Mouse (Mus musculus) CH12.LX (cell line): ENCODE measurements at regions not wholly inside any gene's neighbourhood (a gene's known extent, or its start where the extent isn't known, plus 50 kb on each side); places are given as distances from the start of the nearest gene placed in this dataset.

Source experiments
- DNase-seq: peaks from one replicate; pipeline ENCODE4 v3.0.0-alpha.2; 2013; ENCODE audit errors: extremely low read depth
- H3K27ac ChIP-seq: 2 replicates; pipeline ENCODE4 v1.5.1; 2012; ENCODE audit warnings: low read depth, mild to moderate bottlenecking, control low read depth, moderate library complexity; ENCODE audit not compliant: insufficient read depth
- H3K27me3 ChIP-seq: replicated peaks from 2 replicates; pipeline ENCODE3; 2012; ENCODE audit warnings: inconsistent platforms
- H3K36me3 ChIP-seq, 2 experiments: replicated peaks in 1 of 2; 2 replicates each; pipeline versions ENCODE3 to v1.6.1; 2012; ENCODE audit warnings: inconsistent platforms in 1 of 2, low read length in 1 of 2, mild to moderate bottlenecking in 1 of 2, mixed read lengths in 1 of 2, moderate library complexity in 1 of 2; ENCODE audit not compliant: control insufficient read depth in 1 of 2, insufficient read depth in 1 of 2
- H3K4me1 ChIP-seq, 2 experiments: 2 replicates each; pipeline ENCODE4 v1.6.1; 2012; ENCODE audit warnings: inconsistent platforms in 1 of 2, moderate library complexity in 1 of 2; ENCODE audit not compliant: insufficient read depth in 2 of 2, control insufficient read depth in 1 of 2
- H3K4me2 ChIP-seq: 2 replicates; pipeline ENCODE4 v1.6.1; 2012; ENCODE audit warnings: low read depth, mild to moderate bottlenecking, control low read depth; ENCODE audit not compliant: poor library complexity, insufficient read depth, severe bottlenecking
- H3K4me3 ChIP-seq, 3 experiments: fragments of 150-350 bp in 1 of 3; sonication (generic) in 1 of 3; replicated peaks in 1 of 3; 2 replicates each; pipeline versions ENCODE3 to v1.5.1; 2011 to 2012; ENCODE audit warnings: low read depth in 2 of 3, low read length in 2 of 3, mild to moderate bottlenecking in 2 of 3, moderate library complexity in 2 of 3, control low read depth in 1 of 3, improper control_type of control experiment in 1 of 3, inconsistent platforms in 1 of 3, mixed read lengths in 1 of 3; ENCODE audit not compliant: poor library complexity in 1 of 3
- H3K79me2 ChIP-seq: replicated peaks from 2 replicates; pipeline ENCODE4 v1.6.1; 2012; ENCODE audit warnings: mild to moderate bottlenecking, moderate library complexity; ENCODE audit not compliant: control insufficient read depth, poor library complexity, insufficient read depth, severe bottlenecking; ENCODE audit errors: extremely low read depth
- H3K9ac ChIP-seq: 2 replicates; pipeline ENCODE4 v1.6.1; 2012; ENCODE audit warnings: low read depth, mild to moderate bottlenecking, control low read depth, moderate library complexity; ENCODE audit not compliant: insufficient read depth
- H3K9me3 ChIP-seq: replicated peaks from 2 replicates; pipeline ENCODE3; 2012; ENCODE audit warnings: low read length, inconsistent platforms, mixed read lengths
- CTCF ChIP-seq, 2 experiments: IDR thresholded peaks in 1 of 2; conservative IDR thresholded peaks in 1 of 2; 2 replicates each; pipeline ENCODE4 v1.5.1; 2011 to 2012; ENCODE audit warnings: low read depth in 2 of 2, low read length in 2 of 2, improper control_type of control experiment in 1 of 2, inconsistent platforms in 1 of 2, mild to moderate bottlenecking in 1 of 2, moderate library complexity in 1 of 2
- E2F4 ChIP-seq: IDR thresholded peaks from 2 replicates; pipeline ENCODE4 v1.6.1; 2011; ENCODE audit warnings: low read depth, low read length, improper control_type of control experiment; ENCODE audit not compliant: insufficient replicate concordance
- EP300 ChIP-seq: IDR thresholded peaks from 2 replicates; pipeline ENCODE4 v1.6.1; 2011; ENCODE audit warnings: low read length, improper control_type of control experiment
- HCFC1 ChIP-seq: IDR thresholded peaks from 2 replicates; pipeline ENCODE4 v1.6.1; 2012; ENCODE audit warnings: low read depth, mild to moderate bottlenecking, inconsistent platforms, low read length, improper control_type of control experiment
- JUN ChIP-seq: IDR thresholded peaks from 2 replicates; pipeline ENCODE4 v1.6.1; 2011; ENCODE audit warnings: low read depth, mild to moderate bottlenecking, low read length, improper control_type of control experiment, moderate library complexity; ENCODE audit not compliant: insufficient read depth
- JUND ChIP-seq: conservative IDR thresholded peaks from 2 replicates; pipeline ENCODE4 v1.6.1; 2011; ENCODE audit warnings: low read depth, low read length, improper control_type of control experiment
- KAT2A ChIP-seq: IDR thresholded peaks from 2 replicates; pipeline ENCODE4 v1.6.1; 2012; ENCODE audit warnings: low read length, improper control_type of control experiment, inconsistent platforms; ENCODE audit not compliant: insufficient replicate concordance
- MAFK ChIP-seq: IDR thresholded peaks from 2 replicates; pipeline ENCODE4 v1.6.1; 2011; ENCODE audit warnings: low read length, improper control_type of control experiment; ENCODE audit not compliant: insufficient replicate concordance
- MAX ChIP-seq: IDR thresholded peaks from 2 replicates; pipeline ENCODE4 v1.6.1; 2011; ENCODE audit warnings: low read length, improper control_type of control experiment
- MEF2A ChIP-seq: IDR thresholded peaks from 2 replicates; pipeline ENCODE4 v1.6.1; 2014; ENCODE audit warnings: low read depth, mild to moderate bottlenecking, inconsistent platforms, low read length, improper control_type of control experiment, borderline replicate concordance
- MXI1 ChIP-seq: IDR thresholded peaks from 2 replicates; pipeline ENCODE4 v1.6.1; 2011; ENCODE audit warnings: mild to moderate bottlenecking, low read depth, low read length, improper control_type of control experiment
- MYC ChIP-seq: IDR thresholded peaks from 2 replicates; pipeline ENCODE4 v1.6.1; 2011; ENCODE audit warnings: low read depth, mild to moderate bottlenecking, improper control_type of control experiment, low read length
- NRF1 ChIP-seq: IDR thresholded peaks from 2 replicates; pipeline ENCODE4 v1.6.1; 2014; ENCODE audit warnings: low read depth, mild to moderate bottlenecking, inconsistent platforms, low read length, improper control_type of control experiment, moderate library complexity
- PAX5 ChIP-seq: IDR thresholded peaks from 2 replicates; pipeline ENCODE4 v1.6.1; 2012; ENCODE audit warnings: low read length, inconsistent platforms, mixed read lengths
- RAD21 ChIP-seq: IDR thresholded peaks from 2 replicates; pipeline ENCODE4 v1.6.1; 2011; ENCODE audit warnings: low read depth, mild to moderate bottlenecking, low read length, improper control_type of control experiment, moderate library complexity
- SIN3A ChIP-seq: IDR thresholded peaks from 2 replicates; pipeline ENCODE4 v1.6.1; 2012; ENCODE audit warnings: low read length, improper control_type of control experiment, inconsistent platforms
- TCF12 ChIP-seq: IDR thresholded peaks from 2 replicates; pipeline ENCODE4 v1.6.1; 2014; ENCODE audit warnings: low read depth, mild to moderate bottlenecking, inconsistent platforms, low read length, improper control_type of control experiment
- USF1 ChIP-seq: IDR thresholded peaks from 2 replicates; pipeline ENCODE4 v1.6.1; 2014; ENCODE audit warnings: low read depth, mild to moderate bottlenecking, inconsistent platforms, low read length, improper control_type of control experiment
- USF2 ChIP-seq: conservative IDR thresholded peaks from 2 replicates; pipeline ENCODE4 v1.6.1; 2011; ENCODE audit warnings: low read depth, low read length, improper control_type of control experiment
- ZNF384 ChIP-seq: IDR thresholded peaks from 2 replicates; pipeline ENCODE4 v1.6.1; 2012; ENCODE audit warnings: low read depth, low read length, improper control_type of control experiment, inconsistent platforms
- dilution Hi-C: fragments of 300-500 bp; cut with MboI; formaldehyde crosslinking; loops from 2 replicates; pipeline ENCODE4 v1.14.3; 2020; ENCODE audit warnings: low sequenced_read_pairs; ENCODE audit not compliant: extremely low pct_unique_long_range_greater_than_20kb, extremely low pct_ligation_motif_present
- in situ Hi-C: fragments of 300-500 bp; cut with MboI; formaldehyde crosslinking; loops from 3 replicates; pipeline ENCODE4 v1.14.3; 2019; ENCODE audit warnings: low sequenced_read_pairs, low pct_ligation_motif_present, low pct_unique_long_range_greater_than_20kb, mixed read lengths

GRCm38 (mm10) chr12:107723062-107723859 is 234.8 kb downstream of the 3110018I06Rik start:
- in situ Hi-C loops = no loop called here
- TF ChIP-seq KAT2A (no peak), EP300 (no peak), PAX5 (no peak), TCF12 (no peak), RAD21 (no peak), CTCF (conservative IDR thresholded peaks at IDR 0.05 in 1 of 2, IDR thresholded peaks at IDR 0.05 in 1 of 2; ENCODE audit: low read depth in 2 of 2, low read length in 2 of 2) (no peak), SIN3A (no peak), MAX (no peak), JUN (no peak), USF1 (no peak)
- Histone ChIP-seq H3K9me3 (peaks cover 85% of the 10 kb centered on the region), H3K4me3 (no peak overlapping the region), H3K27me3 (no peaks in the 10 kb centered on the region), H3K4me1 (no peaks in the 10 kb centered on the region), H3K36me3 (no peaks in the 10 kb centered on the region), H3K9ac (no peak overlapping the region), H3K27ac (no peak overlapping the region), H3K79me2 (no peaks in the 10 kb centered on the region), H3K4me2 (no peak overlapping the region)
- dilution Hi-C loops = no loop called here
- no peak for DNase-seq

GRCm38 (mm10) chr12:107723860-107724320 is 235.5 kb downstream of the 3110018I06Rik start:
- Histone ChIP-seq H3K9ac (no peak overlapping the region), H3K9me3 (peaks cover 85% of the 10 kb centered on the region), H3K27ac (no peak overlapping the region), H3K4me3 (no peak overlapping the region), H3K4me1 (no peaks in the 10 kb centered on the region), H3K4me2 (no peak overlapping the region), H3K79me2 (no peaks in the 10 kb centered on the region), H3K36me3 (no peaks in the 10 kb centered on the region), H3K27me3 (no peaks in the 10 kb centered on the region)
- DNase-seq = no peak
- dilution Hi-C loops = no loop called here
- TF ChIP-seq EP300 = no peak
- in situ Hi-C loops = no loop called here

GRCm38 (mm10) chr12:107724467-107724866 is 236.0 kb downstream of the 3110018I06Rik start:
- Histone ChIP-seq H3K36me3 (no peaks in the 10 kb centered on the region), H3K4me1 (no peaks in the 10 kb centered on the region), H3K27me3 (no peaks in the 10 kb centered on the region), H3K27ac (no peak overlapping the region), H3K9ac (no peak overlapping the region), H3K4me2 (no peak overlapping the region), H3K4me3 (no peak overlapping the region), H3K9me3 (peaks cover 85% of the 10 kb centered on the region), H3K79me2 (no peaks in the 10 kb centered on the region)
- TF ChIP-seq MAFK = no peak
- TF ChIP-seq HCFC1 = no peak
- no peak for TF ChIP-seq NRF1
- TF ChIP-seq JUND = no peak
- no peak for TF ChIP-seq E2F4
- no peak for TF ChIP-seq MYC
- no peak for TF ChIP-seq MXI1
- no peak for TF ChIP-seq MEF2A
- no peak for TF ChIP-seq MAX
- no peak for TF ChIP-seq ZNF384
- TF ChIP-seq SIN3A = no peak
- no peak for TF ChIP-seq KAT2A
- TF ChIP-seq USF2 = no peak
- TF ChIP-seq TCF12 = no peak
- in situ Hi-C loops = no loop called here
- DNase-seq = no peak
- dilution Hi-C loops = no loop called here
